Mouse (Mus musculus) cerebellum, adult 2 months (tissue): Measurements from ENCODE around the gene Slit3.

Experiments
- CTCF ChIP-seq: fragments of 200-500 bp; IDR thresholded peaks from 2 replicates; pipeline ENCODE4 v1.5.1; 2011; ENCODE audit warnings: low read depth, mild to moderate bottlenecking, control low read depth, low read length, moderate library complexity, borderline replicate concordance; ENCODE audit not compliant: insufficient read depth
- POLR2A ChIP-seq: fragments of 200-500 bp; IDR thresholded peaks from 2 replicates; pipeline ENCODE4 v1.6.1; 2011; ENCODE audit warnings: low read length, control low read depth, borderline replicate concordance; ENCODE audit not compliant: insufficient read depth

- TF ChIP-seq CTCF: no peak
- no peak for TF ChIP-seq POLR2A
Observed at GRCm38 (mm10) chr11:35440186-35440585, 319.2 kb downstream of the Slit3 start.
